Mouse (Mus musculus) heart, adult 8-10 months (tissue): ENCODE data around the gene Cpsf4l. TPM values are rescaled to one million over a fixed set of nuclear protein-coding genes. Genes with fewer than 3 reads are reported as not detected.

ENCODE experiments used
- DNase-seq: peaks from one replicate; pipeline ENCODE4 v3.0.0; 2022; ENCODE audit warnings: low spot score
- total RNA-seq, 4 experiments: library from RNA; stranded (reverse); gene quantifications; 2 replicates each; pipeline ENCODE4 v1.2.4; 2022

The Cpsf4l gene
- total RNA-seq, result not detected

DNA sequence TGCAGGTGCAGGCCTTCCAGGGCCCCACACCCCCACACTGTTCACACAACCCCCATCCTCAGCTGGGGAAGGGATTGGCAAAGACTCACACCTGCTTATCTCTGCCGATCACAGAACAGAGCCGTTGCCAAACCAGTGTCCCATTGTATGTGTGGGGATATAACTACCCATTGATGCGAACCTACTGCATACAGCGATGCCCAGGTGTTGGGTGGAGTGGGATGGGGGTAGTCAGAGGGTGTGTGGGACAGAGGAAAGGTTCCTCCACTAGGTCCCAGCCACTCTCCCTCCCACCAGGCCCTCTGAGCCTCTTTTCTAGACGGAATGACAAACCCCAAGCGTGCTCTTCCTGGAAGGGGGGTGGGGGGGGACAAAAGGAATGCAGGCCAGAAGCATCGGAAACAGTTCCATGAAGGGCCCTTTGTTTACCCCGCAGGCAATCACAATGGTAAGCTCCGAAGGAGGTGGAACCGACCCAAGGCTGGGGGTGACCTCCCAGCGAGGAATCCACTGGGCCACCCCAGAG is at the start of gene Cpsf4l:
Gene Cpsf4l (minus strand): TSS at position 287 of the 526 bp plus-strand sequence.
- no peak for DNase-seq

DNA sequence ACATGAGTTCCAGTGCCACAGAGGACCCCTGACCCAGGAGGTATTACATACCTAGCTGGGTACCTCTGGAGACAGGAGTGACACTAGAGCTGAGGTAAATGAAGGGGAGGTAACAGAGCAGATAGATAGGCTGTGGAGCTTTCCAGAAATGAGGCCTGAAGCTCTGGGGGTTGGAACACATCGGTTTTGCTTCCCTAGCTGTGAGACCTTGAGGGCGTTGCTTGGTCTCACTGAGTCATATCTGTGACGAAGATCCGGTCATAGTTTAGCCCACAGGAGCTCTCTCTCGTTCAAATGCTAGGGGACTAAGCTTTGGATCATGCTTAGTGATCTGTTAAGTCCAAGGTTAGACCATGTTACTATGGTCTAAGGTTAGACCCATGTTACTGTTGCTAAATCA is 49.0 kb upstream of the Cpsf4l start:
- no peak for DNase-seq

DNA sequence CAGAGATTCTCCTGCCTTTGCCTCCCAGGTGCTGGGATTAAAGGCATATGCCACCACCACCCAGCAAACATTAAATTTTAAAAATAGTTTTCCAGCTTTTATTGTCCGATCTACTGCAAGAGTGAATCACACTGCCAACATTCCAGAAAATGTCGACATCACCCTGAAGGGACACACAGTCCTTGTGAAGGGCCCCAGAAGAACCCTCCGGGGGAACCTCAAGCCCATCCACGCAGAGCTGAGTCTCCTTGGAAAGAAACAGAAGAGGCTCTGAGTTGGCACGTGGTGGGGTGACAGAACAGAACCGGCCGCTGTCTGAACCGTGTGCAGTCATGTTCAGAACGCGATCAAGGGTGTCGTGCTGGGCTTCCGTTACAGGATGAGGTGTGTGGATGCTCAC is 46.8 kb upstream of the Cpsf4l start:
- no peak for DNase-seq

DNA sequence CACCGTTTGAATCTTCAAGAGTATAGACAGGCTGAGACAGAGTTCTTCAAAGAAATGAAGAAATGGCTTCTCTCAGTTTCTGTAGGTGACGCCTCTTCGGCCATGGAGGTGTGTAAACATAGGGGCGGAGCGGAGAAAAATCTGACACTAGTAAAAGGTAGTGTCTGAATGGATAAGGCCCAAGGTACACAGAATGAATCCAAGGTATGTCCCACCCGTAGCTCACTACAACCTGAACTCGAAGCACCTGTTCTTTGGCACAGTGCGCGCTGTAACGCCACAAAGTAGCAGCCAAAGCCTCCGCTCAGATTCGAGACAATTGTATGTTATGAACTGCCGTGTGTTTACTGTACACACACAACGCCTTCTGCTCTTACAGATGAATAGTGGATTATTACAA is 46.1 kb upstream of the Cpsf4l start:
- no peak for DNase-seq

DNA sequence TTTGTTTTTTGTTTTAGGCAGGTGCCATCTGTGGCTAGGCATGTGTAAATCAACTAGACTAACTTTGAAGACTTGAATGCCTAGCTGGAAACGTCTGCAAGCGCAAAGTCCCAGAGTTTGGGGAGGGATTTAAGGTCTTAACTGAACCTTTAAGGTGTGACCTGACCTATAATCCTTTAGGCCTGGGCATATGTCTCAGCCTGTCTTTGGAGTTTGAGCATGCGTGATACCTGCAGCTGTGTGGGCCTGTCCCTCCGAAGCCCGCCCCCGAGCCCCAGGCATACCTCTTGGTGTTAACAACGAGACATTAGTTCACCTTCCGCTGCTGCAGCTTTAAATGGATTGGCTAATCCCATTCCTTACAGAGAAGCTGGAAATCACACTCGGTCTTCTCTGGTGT is 45.0 kb upstream of the Cpsf4l start:
- DNase-seq, result no peak

DNA sequence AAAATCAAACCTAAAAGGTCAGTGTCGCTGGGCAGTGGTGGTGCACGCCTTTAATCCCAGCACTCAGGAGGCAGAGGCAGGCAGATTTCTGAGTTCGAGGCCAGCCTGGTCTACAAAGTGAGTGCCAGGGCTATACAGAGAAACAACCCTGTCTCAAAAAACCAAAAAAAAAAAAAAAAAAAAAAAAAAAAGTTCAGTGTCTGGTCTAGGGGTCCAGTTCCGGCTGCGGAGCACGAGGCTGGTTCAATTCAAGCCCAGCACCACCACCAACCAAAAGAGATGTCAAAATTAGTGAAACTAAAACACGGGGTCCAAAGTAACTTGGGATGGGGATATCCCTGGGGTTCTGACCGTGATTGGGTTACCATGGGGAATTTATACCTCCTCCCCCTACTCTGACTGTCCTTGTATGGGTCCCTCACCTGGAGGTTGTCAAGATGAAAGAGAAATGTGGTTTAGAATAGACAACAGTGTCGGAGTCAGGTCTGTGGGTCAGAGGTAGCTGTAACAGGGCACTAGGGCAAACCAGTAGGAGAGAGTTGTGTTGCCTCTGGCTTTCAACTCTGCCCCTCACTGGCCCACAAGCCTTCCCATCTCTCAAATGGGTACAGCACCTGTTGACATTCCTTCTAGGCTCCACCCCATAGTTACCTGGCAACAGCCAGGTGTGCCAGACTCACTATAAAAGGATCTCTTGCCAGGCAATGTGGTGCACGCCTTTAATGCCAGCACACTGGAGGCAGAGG is 43.0 kb upstream of the Cpsf4l start:
- no peak for DNase-seq

DNA sequence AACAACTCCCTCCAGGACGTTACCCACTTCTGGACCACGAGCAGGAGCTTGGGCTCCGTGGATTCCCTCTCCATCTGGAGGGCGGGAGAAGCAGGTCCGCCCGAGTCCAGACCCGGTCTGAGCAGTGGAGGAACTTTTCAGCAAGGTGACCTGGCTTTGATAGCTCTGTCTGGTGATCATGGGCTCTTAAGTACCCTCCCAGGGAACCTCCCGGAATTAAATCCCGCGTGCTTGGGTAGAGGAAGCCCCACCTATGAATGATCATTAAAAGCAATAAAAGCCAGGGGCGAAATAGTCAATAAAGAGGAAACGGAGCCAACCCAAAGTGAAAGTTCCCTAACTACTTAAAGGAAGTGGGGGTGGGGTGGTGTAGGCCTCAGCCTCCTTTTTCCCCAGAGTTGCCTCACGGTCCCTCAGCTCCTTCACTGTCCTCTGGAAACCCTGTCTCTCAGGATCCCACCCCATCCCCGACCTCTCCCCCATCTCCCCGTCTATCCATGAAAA is 42.4 kb upstream of the Cpsf4l start:
- no peak for DNase-seq

DNA sequence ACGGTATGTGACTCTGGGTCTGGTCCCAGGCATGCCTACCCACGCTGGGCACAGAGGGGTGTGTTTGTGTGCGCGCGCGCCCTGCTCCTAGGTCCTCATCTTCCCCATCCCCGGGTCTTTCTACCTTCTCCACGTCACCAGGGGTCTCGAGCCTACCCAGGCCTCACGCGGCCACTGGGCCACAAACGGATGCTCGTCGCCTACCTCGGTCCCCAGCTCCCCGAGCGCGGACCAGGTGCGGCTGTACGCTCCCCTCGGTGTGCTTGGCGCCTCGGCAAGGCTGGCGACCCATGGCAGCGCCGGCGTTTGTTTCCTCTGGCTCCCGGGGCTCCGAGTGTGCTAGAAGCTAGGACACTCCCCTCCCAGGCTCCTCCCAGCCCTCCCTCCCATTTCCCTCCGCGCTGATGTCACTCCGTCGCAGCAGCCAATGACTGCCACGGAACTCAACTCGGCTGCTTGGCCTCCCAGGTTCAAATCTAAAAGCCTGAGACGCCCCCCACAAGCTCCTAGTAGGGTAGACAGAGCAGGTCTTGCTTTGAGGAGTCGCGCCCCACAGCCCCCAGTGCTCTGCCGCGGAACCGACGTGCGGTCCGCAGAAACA is 41.8 kb upstream of the Cpsf4l start, which contains the start of gene Cdc42ep4:
Gene Cdc42ep4 (minus strand): TSS at position 398 of the 601 bp plus-strand sequence.
- DNase-seq, result peak; percentile 76

DNA sequence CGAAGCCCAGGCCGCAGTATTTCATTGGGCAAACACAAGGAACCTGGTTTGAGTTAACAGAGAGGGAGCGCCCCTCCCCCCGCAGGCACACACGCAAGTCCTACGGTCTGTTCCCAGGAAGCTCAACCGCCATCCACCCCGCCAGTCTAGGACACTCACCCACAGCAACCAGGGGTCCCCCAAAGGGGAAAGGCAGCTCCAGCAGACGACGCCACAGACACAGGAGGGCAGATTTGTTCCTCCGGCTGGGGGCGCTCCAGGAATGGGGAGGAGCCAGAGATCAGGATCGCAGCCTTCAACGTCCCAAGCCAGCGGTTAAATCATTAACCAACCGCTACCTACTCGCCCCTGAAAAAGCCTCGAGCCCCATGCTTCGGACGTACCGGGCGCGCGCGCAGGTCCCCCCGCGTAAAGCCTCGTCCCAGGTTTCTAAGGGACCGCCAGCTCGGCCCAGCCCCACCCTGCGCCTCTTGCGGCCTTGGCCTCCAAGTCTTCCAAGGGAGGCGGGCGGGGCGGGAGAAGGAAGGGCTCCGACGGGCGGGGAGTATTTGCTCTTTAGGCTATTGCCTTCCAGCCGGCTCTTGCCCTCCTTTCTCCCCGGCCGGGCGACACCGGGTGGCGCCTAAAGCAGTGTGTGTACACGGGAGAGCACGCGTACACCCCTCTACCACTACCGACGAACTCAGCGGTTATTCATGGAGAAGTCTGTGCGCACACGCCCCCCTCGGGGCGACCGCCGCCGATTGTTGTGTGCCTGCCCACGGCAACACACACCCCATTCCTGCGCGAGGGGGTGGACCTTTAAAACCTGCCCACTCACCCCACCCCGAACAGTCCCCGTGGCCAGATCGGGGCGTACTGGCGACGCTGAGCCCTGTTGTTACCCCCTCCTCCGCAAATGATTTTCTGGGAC is 41.0 kb upstream of the Cpsf4l start:
- DNase-seq, result peak; percentile 74

DNA sequence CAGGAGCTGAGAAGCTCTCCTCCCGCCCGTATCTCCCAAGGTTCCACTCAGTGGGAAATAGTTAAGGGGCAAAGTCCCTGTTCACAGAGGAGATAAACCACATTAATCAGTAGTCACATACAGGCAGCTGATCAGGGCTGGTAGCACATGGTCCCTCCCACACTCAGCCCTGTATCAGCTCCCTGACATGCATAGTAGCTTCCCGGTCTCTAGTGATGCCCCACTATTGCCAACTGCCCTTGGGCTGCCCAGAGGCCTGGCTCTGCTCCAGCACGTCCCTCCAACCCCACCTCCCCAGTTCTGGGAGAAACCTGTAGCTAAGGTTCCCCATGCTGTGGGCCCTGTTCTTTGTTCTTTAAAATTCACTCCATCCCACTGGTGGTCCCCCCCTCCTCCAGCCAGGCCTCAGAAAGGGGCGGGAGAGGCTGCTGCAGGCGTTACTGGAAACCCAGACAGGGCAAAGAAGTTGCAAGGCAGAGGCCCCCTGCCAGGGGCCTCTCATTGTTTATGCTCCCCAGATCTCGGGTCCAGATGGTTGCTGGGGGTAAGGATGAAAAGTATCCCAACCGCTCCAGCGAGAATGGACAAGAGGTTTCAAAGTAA is 40.0 kb upstream of the Cpsf4l start:
- no peak for DNase-seq

DNA sequence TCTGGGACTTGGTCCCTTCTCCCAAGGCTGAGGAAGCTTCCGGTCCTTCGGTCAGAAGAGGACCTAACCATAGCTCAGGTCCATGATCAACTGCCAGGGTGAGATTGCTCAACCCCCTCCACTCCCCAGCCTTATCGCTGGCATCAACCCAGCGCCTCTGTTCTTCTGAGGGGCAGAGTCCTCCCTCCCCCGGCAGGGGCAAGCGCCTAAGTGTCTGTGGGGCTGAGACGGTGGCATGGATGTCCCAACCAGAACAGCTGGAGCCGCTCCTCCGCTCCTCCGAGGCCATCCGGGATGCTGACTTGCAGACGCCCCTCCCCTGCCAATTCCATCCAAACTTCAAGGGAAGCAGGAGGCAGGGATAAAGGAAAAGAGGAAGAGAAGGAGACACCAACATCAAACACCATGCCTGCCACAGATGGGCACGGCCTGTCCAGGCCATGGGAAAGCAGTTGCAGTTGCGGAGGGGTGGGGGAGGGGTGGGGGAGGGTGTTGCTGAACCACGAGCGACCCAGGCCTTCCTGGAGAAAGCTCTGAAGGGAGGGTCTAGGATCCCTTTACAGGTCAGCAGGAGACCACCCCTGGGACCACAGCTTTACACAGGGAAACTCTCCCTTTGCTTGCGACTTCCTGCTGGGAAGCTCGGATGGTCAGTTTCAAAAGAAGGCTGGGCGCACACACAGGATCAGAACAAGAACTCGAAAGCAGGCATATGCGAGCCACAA is 39.1 kb upstream of the Cpsf4l start:
- DNase-seq, result no peak

DNA sequence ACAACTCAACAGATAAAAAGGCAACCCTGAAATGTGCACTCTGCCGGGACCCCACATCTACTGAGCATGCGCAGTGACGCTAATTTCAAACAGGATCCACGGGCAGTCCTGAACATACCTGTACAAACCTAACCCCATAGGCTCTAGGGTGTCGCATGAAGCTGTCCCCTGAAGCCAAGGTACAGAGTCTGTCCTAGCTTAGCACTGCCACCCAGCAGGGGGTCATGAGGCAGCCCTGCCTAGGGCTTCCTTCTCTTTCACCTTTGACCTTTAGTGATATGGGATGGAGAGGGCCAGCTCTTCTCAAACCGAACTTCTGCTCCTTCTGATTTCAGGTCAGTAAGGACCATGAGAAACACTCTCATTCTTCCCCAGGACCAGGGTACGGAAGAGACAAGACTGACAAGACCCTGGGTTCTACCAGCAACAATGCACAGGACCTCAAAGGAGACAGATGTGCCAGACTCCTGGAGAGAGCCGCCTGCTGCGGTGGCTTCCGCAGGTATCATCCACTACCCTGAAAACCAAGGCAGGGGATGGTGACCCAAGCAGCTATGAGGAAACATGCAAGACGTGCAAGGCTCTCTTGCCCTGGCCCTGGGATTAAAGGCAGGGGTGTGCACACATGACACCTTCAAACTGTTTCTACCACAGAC is 38.0 kb upstream of the Cpsf4l start:
- no peak for DNase-seq

DNA sequence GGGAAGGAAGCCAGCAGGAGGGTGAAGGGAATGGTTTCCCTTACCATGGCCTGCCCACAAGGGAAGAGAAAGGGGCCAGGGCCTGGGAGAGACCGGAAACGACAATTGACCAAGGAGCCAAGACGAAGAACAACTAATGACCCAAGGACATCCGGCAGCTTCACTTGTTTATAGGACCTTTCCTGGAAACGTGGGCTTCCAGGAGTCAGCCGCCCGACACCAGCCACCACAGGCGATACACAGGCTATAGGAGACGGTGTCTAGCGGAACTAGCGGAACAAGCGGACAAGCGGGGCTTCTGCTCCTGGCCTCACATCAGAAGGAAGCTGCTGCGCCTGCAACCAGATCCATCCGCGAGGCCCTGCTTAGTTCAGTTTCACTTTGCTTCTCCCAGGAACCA is 37.2 kb upstream of the Cpsf4l start:
- DNase-seq, result peak; percentile 74

DNA sequence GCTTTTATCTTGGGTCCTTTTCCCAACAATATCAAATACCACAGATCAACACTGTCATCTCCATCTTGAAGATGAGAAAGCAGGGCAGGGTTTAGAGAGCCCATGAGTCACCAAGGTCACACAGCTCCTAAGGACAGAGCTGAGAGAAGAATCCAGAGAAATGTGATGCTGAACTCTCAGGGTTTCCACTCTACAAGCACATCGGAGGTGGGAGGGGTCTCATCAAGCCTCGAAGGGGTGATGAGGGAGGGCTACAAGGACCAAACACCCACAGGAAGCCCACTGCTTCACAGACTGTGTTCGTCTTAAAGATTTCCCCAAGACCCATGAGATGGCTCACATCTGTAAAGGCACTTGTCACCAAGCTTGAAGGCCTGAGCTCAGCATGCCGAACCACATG is 36.1 kb upstream of the Cpsf4l start:
- no peak for DNase-seq

DNA sequence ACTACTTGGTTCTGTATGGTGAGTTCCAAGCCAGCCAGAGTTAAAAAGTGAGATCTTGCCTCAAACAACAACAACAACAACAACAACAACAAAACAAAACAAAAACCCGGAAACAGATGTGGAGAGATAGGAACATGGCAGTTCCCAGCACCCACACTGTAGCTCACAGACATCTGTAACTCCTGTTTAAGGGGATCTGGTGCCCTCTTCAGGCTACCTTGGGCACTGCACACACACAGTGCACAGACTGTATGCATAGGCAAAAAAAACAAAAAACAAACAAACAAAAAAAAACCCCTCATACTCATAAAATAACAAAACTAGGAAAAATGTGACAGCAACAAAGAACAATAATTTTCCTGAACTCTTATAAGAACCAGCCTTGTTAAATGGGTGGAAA is 33.2 kb upstream of the Cpsf4l start:
- no peak for DNase-seq

DNA sequence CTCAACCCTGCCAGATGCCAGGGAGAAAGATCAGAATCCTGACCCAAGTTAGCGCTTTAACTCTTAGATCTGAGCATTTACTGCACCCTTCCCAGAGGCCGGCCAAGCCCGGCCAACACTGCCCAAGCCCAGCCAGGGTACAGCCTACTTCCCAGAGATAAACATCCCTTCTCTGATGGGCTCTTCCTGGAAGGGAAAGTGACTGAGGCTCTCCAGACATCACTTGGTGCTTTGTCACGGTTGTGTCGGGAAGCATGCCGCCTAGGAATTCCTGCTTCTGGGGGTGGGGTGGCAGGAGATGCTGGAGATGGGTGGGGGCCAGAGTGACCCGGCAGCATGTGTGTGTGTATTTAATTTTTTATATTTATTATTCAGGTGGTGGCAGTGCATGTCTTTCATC is 30.3 kb upstream of the Cpsf4l start:
- DNase-seq, result no peak

DNA sequence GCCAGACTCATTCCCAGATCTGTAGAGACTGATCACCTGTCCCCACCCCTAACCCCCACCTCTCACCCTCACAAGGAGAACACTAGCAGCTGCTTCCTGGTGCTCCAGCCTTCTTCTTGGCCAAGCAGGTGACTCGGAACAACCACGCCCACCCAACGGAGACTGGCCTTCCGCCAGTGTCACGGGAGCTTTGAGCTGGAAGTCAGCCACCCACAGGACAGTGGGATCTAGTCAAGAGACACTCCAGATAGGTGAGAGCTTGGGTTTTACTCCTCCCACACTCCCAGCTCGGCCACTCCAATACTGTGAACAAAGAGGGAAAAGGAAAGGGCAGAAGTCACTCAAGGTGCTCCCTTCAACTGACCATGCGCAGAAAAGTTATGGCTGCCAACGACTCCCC is 29.4 kb upstream of the Cpsf4l start:
- no peak for DNase-seq

DNA sequence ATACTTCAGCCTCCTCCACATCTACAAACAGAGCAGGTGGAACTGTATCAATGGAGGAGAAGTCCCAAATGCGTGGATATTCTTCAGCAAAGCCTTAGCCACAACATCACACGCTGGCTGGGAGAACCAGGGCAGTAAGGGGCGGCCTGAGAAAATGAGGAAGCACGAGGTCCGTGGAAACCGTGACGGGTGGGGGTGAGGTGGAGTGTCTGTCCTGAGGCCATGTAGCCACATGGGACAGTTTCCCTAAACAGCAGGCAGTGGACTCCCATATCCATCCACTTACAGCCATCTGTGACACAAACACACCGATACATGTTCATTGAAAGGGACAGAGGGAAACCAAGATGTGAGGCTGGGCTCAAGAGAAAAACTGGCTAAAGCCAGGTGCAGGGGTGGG is 28.1 kb upstream of the Cpsf4l start:
- no peak for DNase-seq

DNA sequence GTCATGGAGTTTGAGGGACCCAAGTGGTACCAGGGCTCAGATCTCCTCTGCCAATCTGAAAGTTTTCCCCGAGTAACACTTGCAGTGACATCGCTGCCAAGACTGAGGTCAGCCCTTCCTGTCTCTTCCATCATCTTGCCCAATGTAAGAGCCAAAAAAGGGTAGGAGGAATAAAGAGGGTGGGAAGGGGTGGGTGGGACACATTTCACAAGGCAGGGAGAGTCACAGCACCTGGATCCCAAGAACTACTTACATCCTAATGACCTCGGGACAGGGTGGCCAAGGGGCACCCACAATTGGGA is 27.7 kb upstream of the Cpsf4l start:
- no peak for DNase-seq

DNA sequence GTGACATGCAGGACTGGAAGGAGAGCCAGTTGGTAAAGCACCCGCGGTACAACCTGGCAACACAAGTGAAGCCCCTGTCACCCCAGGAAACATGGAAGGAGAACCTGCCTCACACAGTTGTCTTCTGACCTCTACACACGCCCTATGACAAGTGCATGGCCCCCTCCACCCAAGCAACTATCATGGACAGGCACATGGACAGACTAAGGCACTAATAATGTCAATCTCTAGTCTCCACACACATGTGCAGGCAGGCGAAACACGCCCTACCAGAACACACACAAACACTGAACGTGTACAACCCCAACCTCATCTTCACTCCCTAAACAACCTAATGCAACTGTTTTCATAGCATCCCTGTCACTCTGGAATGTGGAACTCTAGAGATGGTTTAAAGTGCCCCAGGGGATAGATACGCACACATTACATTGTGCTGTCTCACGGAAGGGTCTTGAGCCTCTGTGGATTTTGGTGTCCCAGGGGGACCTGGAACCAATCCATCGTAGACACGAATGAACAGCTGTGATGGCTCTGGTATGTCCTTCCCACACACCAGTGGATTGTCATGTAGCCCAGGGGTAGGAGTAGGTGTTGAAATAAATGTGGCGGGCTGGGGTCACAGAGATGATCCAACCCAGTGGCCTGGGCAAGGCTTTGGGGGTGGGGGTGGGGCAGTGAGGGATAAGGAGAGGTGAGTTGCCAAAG is 27.2 kb upstream of the Cpsf4l start:
- no peak for DNase-seq
